ENCODE assay signal across 18 mouse cellular contexts in the genomic region with DNA sequence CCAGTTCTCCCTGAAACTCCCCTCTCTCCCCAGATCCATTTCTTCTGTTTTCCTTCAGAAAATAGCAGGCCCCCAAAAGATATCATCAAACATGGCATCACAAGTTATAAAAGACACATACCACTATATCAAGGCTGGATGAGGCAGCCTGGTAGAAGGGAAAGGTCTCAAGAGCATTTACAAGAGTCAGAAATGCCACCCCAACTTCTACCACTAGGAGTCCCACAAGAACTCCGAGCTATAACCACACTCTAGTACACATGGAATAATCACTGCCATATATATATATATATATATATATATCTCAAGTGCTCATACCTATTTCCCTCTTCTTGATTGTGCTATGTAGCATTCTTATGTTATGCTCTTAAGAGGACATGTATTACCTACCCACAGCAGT.
DNase-seq lines count a peak whose midpoint lies in the region; ATAC-seq lines count a peak whose summit lies in the region.
"Had no signal": no experiment of that assay in that cellular context is flagged by ENCODE, and none has a peak within 500 bp of the region (broad histone marks: within the 10 kb centered on the region; RNA-seq: fewer than 3 reads in every experiment).

No protein-coding gene starts in this region.

- no peaks in the 10 kb centered on the region for H3K9me3 ChIP-seq in hindbrain, embryonic 11.5 days (ENCODE audit: control insufficient read depth, low read length)
- no peaks in the 10 kb centered on the region for H3K9me3 ChIP-seq in hindbrain, embryonic 13.5 days
- no peaks in the 10 kb centered on the region for H3K9me3 ChIP-seq in midbrain, embryonic 11.5 days (ENCODE audit: control insufficient read depth, low read length)
- no peaks in the 10 kb centered on the region for H3K9me3 ChIP-seq in midbrain, embryonic 13.5 days
- H3K9me3 ChIP-seq in limb, embryonic 10.5 days (replicated peaks), result no peaks in the 10 kb centered on the region
- H3K9me3 ChIP-seq: forebrain, embryonic 13.5 days; limb, embryonic 12.5 days; stomach, embryonic 15.5 days had no signal

- H3K36me3 ChIP-seq in hindbrain, embryonic 11.5 days (ENCODE audit: control insufficient read depth, insufficient read depth, low read length), result no peaks in the 10 kb centered on the region
- no peaks in the 10 kb centered on the region for H3K36me3 ChIP-seq in hindbrain, embryonic 13.5 days
- no peaks in the 10 kb centered on the region for H3K36me3 ChIP-seq in midbrain, embryonic 11.5 days (ENCODE audit: control insufficient read depth, insufficient read depth, low read length)
- H3K36me3 ChIP-seq in midbrain, embryonic 13.5 days, result no peaks in the 10 kb centered on the region
- H3K36me3 ChIP-seq in limb, embryonic 10.5 days, result no peaks in the 10 kb centered on the region
- H3K36me3 ChIP-seq: limb, embryonic 12.5 days; stomach, embryonic 15.5 days had no signal

- 68% methylated on average over 1 of the region's 1 CpGs for WGBS in hindbrain, embryonic 11.5 days
- 85% methylated on average over 1 of the region's 1 CpGs for WGBS in hindbrain, embryonic 13.5 days
- WGBS in midbrain, embryonic 11.5 days, result 83% methylated on average over 1 of the region's 1 CpGs
- 78% methylated on average over 1 of the region's 1 CpGs for WGBS in midbrain, embryonic 13.5 days
- WGBS in limb, embryonic 10.5 days, result 67% methylated on average over 1 of the region's 1 CpGs

- no peak overlapping the region for H3K27ac ChIP-seq in hindbrain, embryonic 11.5 days (ENCODE audit: low read depth, low read length)
- no peak overlapping the region for H3K27ac ChIP-seq in hindbrain, embryonic 13.5 days
- no peak overlapping the region for H3K27ac ChIP-seq in midbrain, embryonic 11.5 days (ENCODE audit: low read depth, low read length)
- H3K27ac ChIP-seq in midbrain, embryonic 13.5 days, result no peak overlapping the region
- no peak overlapping the region for H3K27ac ChIP-seq in limb, embryonic 10.5 days
- H3K27ac ChIP-seq: forebrain, embryonic 13.5 days; heart, adult 2 months; limb, embryonic 12.5 days; stomach, embryonic 15.5 days had no signal

- no peak overlapping the region for H3K9ac ChIP-seq in hindbrain, embryonic 11.5 days (ENCODE audit: low read depth, low read length)
- H3K9ac ChIP-seq in hindbrain, embryonic 13.5 days, result no peak overlapping the region
- H3K9ac ChIP-seq in midbrain, embryonic 11.5 days (ENCODE audit: low read length), result no peak overlapping the region
- no peak overlapping the region for H3K9ac ChIP-seq in midbrain, embryonic 13.5 days (replicated peaks)
- H3K9ac ChIP-seq: forebrain, embryonic 13.5 days; limb, embryonic 12.5 days; liver, postnatal 0 days; stomach, embryonic 15.5 days had no signal

- no peaks in the 10 kb centered on the region for H3K4me1 ChIP-seq in hindbrain, embryonic 11.5 days (replicated peaks; ENCODE audit: control insufficient read depth, insufficient read depth, low read length)
- H3K4me1 ChIP-seq in hindbrain, embryonic 13.5 days (replicated peaks), result no peaks in the 10 kb centered on the region
- H3K4me1 ChIP-seq in midbrain, embryonic 11.5 days (ENCODE audit: control insufficient read depth, insufficient read depth, low read length), result no peaks in the 10 kb centered on the region
- no peaks in the 10 kb centered on the region for H3K4me1 ChIP-seq in midbrain, embryonic 13.5 days (replicated peaks)
- H3K4me1 ChIP-seq in limb, embryonic 10.5 days, result no peaks in the 10 kb centered on the region
- H3K4me1 ChIP-seq: forebrain, embryonic 13.5 days; limb, embryonic 12.5 days; stomach, embryonic 15.5 days had no signal

- no peak overlapping the region for H3K4me3 ChIP-seq in hindbrain, embryonic 11.5 days (ENCODE audit: low read depth, low read length)
- no peak overlapping the region for H3K4me3 ChIP-seq in hindbrain, embryonic 13.5 days
- H3K4me3 ChIP-seq in midbrain, embryonic 11.5 days (ENCODE audit: low read depth, low read length), result no peak overlapping the region
- H3K4me3 ChIP-seq in midbrain, embryonic 13.5 days (replicated peaks), result no peak overlapping the region
- no peak overlapping the region for H3K4me3 ChIP-seq in limb, embryonic 10.5 days
- H3K4me3 ChIP-seq: forebrain, embryonic 13.5 days; heart, adult 2 months; limb, embryonic 12.5 days; stomach, embryonic 15.5 days had no signal

- no peaks in the 10 kb centered on the region for H3K27me3 ChIP-seq in hindbrain, embryonic 11.5 days (ENCODE audit: control insufficient read depth, insufficient read depth, low read length)
- no peaks in the 10 kb centered on the region for H3K27me3 ChIP-seq in hindbrain, embryonic 13.5 days
- no peaks in the 10 kb centered on the region for H3K27me3 ChIP-seq in midbrain, embryonic 11.5 days (ENCODE audit: control insufficient read depth, insufficient read depth, low read length)
- no peaks in the 10 kb centered on the region for H3K27me3 ChIP-seq in midbrain, embryonic 13.5 days
- no peaks in the 10 kb centered on the region for H3K27me3 ChIP-seq in limb, embryonic 10.5 days (ENCODE audit: low read depth, poor library complexity, severe bottlenecking)
- H3K27me3 ChIP-seq: forebrain, embryonic 13.5 days; limb, embryonic 12.5 days; stomach, embryonic 15.5 days had no signal

- H3K4me2 ChIP-seq in hindbrain, embryonic 11.5 days (replicated peaks; ENCODE audit: low read depth, low read length), result no peak overlapping the region
- no peak overlapping the region for H3K4me2 ChIP-seq in hindbrain, embryonic 13.5 days
- no peak overlapping the region for H3K4me2 ChIP-seq in midbrain, embryonic 11.5 days
- no peak overlapping the region for H3K4me2 ChIP-seq in midbrain, embryonic 13.5 days (replicated peaks)
- H3K4me2 ChIP-seq: forebrain, embryonic 13.5 days; limb, embryonic 12.5 days; stomach, embryonic 15.5 days had no signal

- no peak for ATAC-seq in hindbrain, embryonic 11.5 days (ENCODE audit: low FRiP score)
- ATAC-seq in hindbrain, embryonic 13.5 days (ENCODE audit: low FRiP score), result no peak
- no peak for ATAC-seq in midbrain, embryonic 11.5 days (ENCODE audit: low FRiP score)
- no peak for ATAC-seq in midbrain, embryonic 13.5 days
- ATAC-seq: forebrain, embryonic 13.5 days; liver, postnatal 0 days had no signal

- peak; percentile 3 for DNase-seq in hindbrain, embryonic 11.5 days (ENCODE audit: low spot score)
- DNase-seq in midbrain, embryonic 11.5 days (ENCODE audit: low spot score, missing footprints), result peak; percentile 83
- DNase-seq in c-Kit-positive CD71-negative TER-119-negative erythroid progenitor cells, embryonic 14.5 days (ENCODE audit: low read depth), result peak; percentile 8
- DNase-seq in right cerebral cortex, postnatal 4 days, result no peak
- DNase-seq in limb, embryonic 10.5 days (ENCODE audit: low spot score), result no peak
- no peak for DNase-seq in urinary bladder, adult 2 months (ENCODE audit: low spot score)
- DNase-seq: adrenal gland, postnatal 10 days; cerebellum, postnatal 14 days; heart, adult 2 months; kidney, adult 2 months; kidney, postnatal 4 days; liver, postnatal 0 days; thymus, postnatal 36 days had no signal

Comparison
In these comparisons a context has a peak if more than half of its experiments do, and no peak if none do; other contexts are left out.
1. DNase-seq: peak in hindbrain, embryonic 11.5 days (single experiment), midbrain, embryonic 11.5 days (single experiment) and c-Kit-positive CD71-negative TER-119-negative erythroid progenitor cells, embryonic 14.5 days (single experiment); none in right cerebral cortex, postnatal 4 days (single experiment), limb, embryonic 10.5 days (single experiment) and urinary bladder, adult 2 months (single experiment).